Mouse (Mus musculus): Measurements from ENCODE around the gene Rnf180. TPM values are rescaled to one million over a fixed set of nuclear protein-coding genes. Genes with fewer than 3 reads are reported as not detected.

Rnf180 gene
- polyA plus RNA-seq, 2 experiments: 4.5 to 8.6 TPM

DNA sequence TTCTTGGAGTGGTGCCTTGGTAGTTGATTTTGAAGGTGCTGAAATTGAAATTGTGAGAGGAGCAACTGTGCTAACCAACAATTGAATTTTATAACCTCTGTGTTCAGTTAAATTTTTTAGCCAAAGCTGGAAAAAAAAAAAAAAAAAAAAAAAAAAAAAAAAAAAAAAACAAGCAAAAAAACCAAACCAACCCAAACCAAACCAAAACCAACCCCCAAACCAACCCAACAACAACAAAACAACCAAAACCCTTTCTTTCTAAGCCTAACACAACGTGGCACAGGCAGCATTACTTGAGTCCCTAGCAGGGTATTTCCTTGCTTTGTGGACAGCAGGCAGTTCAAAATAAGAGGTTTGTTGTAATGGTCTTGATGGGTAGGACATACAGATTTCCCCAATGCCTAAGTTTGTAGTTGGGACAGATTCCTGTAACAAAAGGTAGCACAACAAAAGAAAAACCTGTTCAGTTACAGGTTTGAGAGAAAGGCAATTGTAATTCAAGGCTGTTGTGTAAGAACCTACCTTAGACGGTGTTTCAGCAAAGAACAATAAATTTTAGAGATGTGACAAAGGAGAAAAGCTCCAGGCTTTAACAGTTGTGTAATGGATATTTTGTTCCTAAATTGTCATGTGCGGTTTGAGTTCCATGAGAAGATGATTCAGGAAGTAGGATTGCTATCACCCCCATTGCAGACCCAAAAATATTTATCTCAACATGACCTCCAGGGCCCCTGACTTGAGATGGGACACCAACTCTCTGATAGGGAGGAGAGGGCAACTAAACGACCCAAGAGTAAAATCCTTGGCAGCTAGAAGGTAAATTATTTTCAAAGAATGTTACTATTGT, 4.8 kb upstream of the Rnf180 start:
- Histone ChIP-seq H3K9ac (ENCODE audit: low read depth, low read length, severe bottlenecking) (no peak overlapping the region), H3K4me3 (replicated peaks; ENCODE audit: low read length) (no peak overlapping the region), H3K27ac (replicated peaks; ENCODE audit: low read depth, low read length) (no peak overlapping the region), H3K9me3 (ENCODE audit: control insufficient read depth, low read length) (no peaks in the 10 kb centered on the region), H3K4me2 (replicated peaks; ENCODE audit: low read depth, low read length, severe bottlenecking) (no peak overlapping the region), H3K4me1 (ENCODE audit: control insufficient read depth, insufficient read depth, low read length) (no peaks in the 10 kb centered on the region), H3K27me3 (ENCODE audit: control insufficient read depth, insufficient read depth, low read length) (no peaks in the 10 kb centered on the region), H3K36me3 (ENCODE audit: control insufficient read depth, insufficient read depth, low read length) (no peaks in the 10 kb centered on the region)
- 54% methylated on average over 4 of the region's 4 CpGs for WGBS
- ATAC-seq (ENCODE audit: low FRiP score, low read depth) (no peak), DNase-seq (ENCODE audit: low spot score) (no peak)
- TF ChIP-seq POLR2A (IDR thresholded peaks at IDR 0.05; ENCODE audit: borderline replicate concordance, extremely low read depth, insufficient read depth, insufficient read length): no peak

DNA sequence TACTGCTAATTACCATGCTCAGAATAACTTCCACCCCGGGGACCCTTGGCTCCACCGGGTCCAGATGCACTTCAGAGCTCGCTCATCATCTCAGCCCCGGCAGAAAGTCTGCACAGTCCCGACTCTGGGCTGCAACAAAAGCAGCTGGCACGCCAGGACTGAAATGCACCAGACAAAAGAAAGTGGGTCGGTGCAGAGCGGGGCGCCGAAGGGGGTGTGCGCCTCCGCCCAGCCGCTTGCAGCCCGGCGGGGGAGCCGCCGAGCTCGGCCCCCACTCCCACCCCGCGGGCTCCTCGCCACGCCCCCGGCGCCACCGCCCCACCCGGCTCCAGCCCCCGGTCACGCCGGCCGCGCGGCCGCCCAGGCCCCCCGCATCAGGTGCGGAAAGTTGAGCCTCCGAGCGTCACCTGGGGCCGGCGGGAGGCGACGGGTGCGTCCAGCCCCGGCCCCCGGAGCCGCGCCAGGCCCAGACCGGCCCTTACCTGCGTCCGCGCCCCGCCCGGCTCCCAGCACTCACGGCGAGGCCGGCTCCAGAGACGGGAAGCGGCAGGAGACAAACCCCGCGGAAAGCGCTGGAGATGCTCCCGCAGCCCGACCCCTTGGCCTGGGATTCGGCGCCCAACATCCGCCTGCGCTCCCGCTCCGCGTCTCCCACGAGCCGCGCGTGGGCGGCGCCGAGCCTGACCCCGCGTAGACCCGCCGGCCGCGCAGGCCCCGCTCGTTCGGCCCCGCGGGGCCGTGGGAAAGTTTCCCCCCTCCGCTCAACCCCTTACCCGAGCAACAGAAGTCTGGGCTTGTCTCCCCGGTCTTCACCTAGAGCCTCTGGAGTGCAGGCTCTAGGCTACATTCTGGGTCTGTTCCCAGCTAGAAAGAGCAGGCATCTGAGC, 591 bp downstream of the Rnf180 start:
- under 1% methylated on average over 52 of the region's 91 CpGs for WGBS
- H3K36me3 ChIP-seq (ENCODE audit: control insufficient read depth, insufficient read depth, low read length): no peaks in the 10 kb centered on the region
- peak; percentile 32 for DNase-seq (ENCODE audit: low spot score)
- peak; percentile 63; the same call in 1 of the 2 replicates for TF ChIP-seq POLR2A (IDR thresholded peaks at IDR 0.05; ENCODE audit: borderline replicate concordance, extremely low read depth, insufficient read depth, insufficient read length)
- peaks cover 18% of the 10 kb centered on the region for H3K4me1 ChIP-seq (ENCODE audit: control insufficient read depth, insufficient read depth, low read length)
- no peaks in the 10 kb centered on the region for H3K27me3 ChIP-seq (ENCODE audit: control insufficient read depth, insufficient read depth, low read length)
- H3K4me3 ChIP-seq (replicated peaks; ENCODE audit: low read length): peak overlapping the region; percentile 81
- peak overlapping the region; percentile 52; the same call in 1 of the 2 replicates for H3K27ac ChIP-seq (replicated peaks; ENCODE audit: low read depth, low read length)
- no peaks in the 10 kb centered on the region for H3K9me3 ChIP-seq (ENCODE audit: control insufficient read depth, low read length)
- peak; percentile 89 for ATAC-seq (ENCODE audit: low FRiP score, low read depth)
- H3K9ac ChIP-seq (ENCODE audit: low read depth, low read length, severe bottlenecking): peak overlapping the region; percentile 90
- peak overlapping the region; percentile 86 for H3K4me2 ChIP-seq (replicated peaks; ENCODE audit: low read depth, low read length, severe bottlenecking)

DNA sequence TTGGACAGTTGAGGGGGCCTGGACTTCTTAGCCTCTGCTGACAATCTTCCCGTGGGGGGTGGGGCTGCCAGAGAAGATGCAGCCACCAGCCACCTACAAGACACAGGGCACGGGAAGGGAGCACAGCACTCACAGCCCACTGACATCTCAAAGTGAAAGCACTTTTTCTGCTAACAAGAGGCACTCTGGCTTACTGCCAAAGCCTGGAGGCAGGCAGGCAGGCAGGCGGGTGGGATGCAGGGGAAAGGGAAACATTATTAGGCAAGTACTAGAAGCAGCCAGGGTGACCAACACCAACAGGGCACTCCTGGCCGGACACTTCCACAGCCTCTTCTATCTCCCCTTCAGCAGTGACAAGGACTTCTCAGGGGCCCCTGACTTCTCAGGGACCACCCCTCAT, 2.8 kb downstream of the Rnf180 start:
- H3K4me1 ChIP-seq (ENCODE audit: control insufficient read depth, insufficient read depth, low read length): peaks cover 18% of the 10 kb centered on the region
- ATAC-seq (ENCODE audit: low FRiP score, low read depth) (no peak), DNase-seq (ENCODE audit: low spot score) (peak; percentile 37)
- TF ChIP-seq POLR2A (IDR thresholded peaks at IDR 0.05; ENCODE audit: borderline replicate concordance, extremely low read depth, insufficient read depth, insufficient read length): no peak
- no peak overlapping the region for H3K27ac ChIP-seq (replicated peaks; ENCODE audit: low read depth, low read length)
- H3K9me3 ChIP-seq (ENCODE audit: control insufficient read depth, low read length): no peaks in the 10 kb centered on the region
- no peak overlapping the region for H3K4me3 ChIP-seq (replicated peaks; ENCODE audit: low read length)
- H3K4me2 ChIP-seq (replicated peaks; ENCODE audit: low read depth, low read length, severe bottlenecking): peak overlapping the region; percentile 31
- no peaks in the 10 kb centered on the region for H3K27me3 ChIP-seq (ENCODE audit: control insufficient read depth, insufficient read depth, low read length)
- no peak overlapping the region for H3K9ac ChIP-seq (ENCODE audit: low read depth, low read length, severe bottlenecking)
- H3K36me3 ChIP-seq (ENCODE audit: control insufficient read depth, insufficient read depth, low read length): no peaks in the 10 kb centered on the region
- WGBS: 13% methylated on average over 4 of the region's 4 CpGs

DNA sequence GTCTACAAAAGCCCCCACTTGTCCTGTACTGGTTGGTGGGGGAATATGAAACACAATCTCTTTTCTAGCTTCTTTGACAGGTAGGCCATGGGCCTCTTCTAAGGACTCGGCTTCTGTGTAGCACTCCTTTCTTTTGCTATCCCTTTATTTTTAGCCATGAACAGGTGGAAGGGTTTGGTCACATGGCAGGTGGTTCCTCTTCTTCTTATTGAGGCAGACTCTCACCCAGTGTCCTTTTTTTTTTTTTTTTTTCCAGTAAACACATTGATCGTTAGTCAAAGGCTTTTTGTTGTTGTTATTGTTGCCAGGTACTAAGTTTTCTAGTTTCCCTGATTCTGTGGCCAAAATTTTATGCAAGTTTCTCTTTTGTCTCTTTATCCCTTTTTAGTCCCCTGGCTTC, 4.0 kb downstream of the Rnf180 start:
- Histone ChIP-seq H3K4me3 (replicated peaks; ENCODE audit: low read length) (no peak overlapping the region), H3K27ac (replicated peaks; ENCODE audit: low read depth, low read length) (no peak overlapping the region), H3K9ac (ENCODE audit: low read depth, low read length, severe bottlenecking) (no peak overlapping the region), H3K4me1 (ENCODE audit: control insufficient read depth, insufficient read depth, low read length) (peaks cover 18% of the 10 kb centered on the region), H3K4me2 (replicated peaks; ENCODE audit: low read depth, low read length, severe bottlenecking) (no peak overlapping the region), H3K27me3 (ENCODE audit: control insufficient read depth, insufficient read depth, low read length) (no peaks in the 10 kb centered on the region), H3K36me3 (ENCODE audit: control insufficient read depth, insufficient read depth, low read length) (no peaks in the 10 kb centered on the region), H3K9me3 (ENCODE audit: control insufficient read depth, low read length) (no peaks in the 10 kb centered on the region)
- ATAC-seq (ENCODE audit: low FRiP score, low read depth) (no peak), DNase-seq (ENCODE audit: low spot score) (no peak)
- WGBS: 84% methylated on average over 2 of the region's 2 CpGs
- TF ChIP-seq POLR2A (IDR thresholded peaks at IDR 0.05; ENCODE audit: borderline replicate concordance, extremely low read depth, insufficient read depth, insufficient read length): no peak

DNA sequence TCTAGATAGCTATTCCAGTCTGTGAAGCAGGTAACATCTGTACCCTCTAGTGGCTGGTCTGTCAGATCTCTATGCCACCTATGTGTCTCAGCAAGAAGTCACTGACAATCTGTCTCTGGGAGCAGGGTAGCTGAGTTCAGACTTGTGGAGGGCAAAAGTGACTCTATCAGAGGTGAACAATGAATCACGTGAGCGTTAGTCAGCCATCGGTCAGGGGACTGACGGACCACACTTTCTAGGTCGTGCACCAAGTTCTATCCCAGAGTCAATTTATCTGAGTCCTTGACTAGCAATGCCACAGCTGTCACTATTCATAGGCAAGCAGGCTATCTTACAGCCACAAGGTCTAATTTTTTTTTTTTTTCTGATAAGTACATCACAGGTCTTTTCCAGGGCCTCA, 4.6 kb downstream of the Rnf180 start:
- DNase-seq (ENCODE audit: low spot score): no peak
- Histone ChIP-seq H3K36me3 (ENCODE audit: control insufficient read depth, insufficient read depth, low read length) (no peaks in the 10 kb centered on the region), H3K4me1 (ENCODE audit: control insufficient read depth, insufficient read depth, low read length) (peaks cover 18% of the 10 kb centered on the region), H3K4me2 (replicated peaks; ENCODE audit: low read depth, low read length, severe bottlenecking) (no peak overlapping the region), H3K27ac (replicated peaks; ENCODE audit: low read depth, low read length) (no peak overlapping the region), H3K9ac (ENCODE audit: low read depth, low read length, severe bottlenecking) (no peak overlapping the region), H3K4me3 (replicated peaks; ENCODE audit: low read length) (no peak overlapping the region), H3K27me3 (ENCODE audit: control insufficient read depth, insufficient read depth, low read length) (no peaks in the 10 kb centered on the region), H3K9me3 (ENCODE audit: control insufficient read depth, low read length) (no peaks in the 10 kb centered on the region)
- TF ChIP-seq POLR2A (IDR thresholded peaks at IDR 0.05; ENCODE audit: borderline replicate concordance, extremely low read depth, insufficient read depth, insufficient read length): no peak
- no peak for ATAC-seq (ENCODE audit: low FRiP score, low read depth)
- 92% methylated on average over 5 of the region's 5 CpGs for WGBS

Data from limb, embryonic 14.5 days (tissue).